Mouse (Mus musculus) intestine, postnatal 0 days (tissue): ENCODE results near the gene Gpatch4. TPM values are rescaled to one million over a fixed set of nuclear protein-coding genes. Genes with fewer than 3 reads are reported as not detected.

Source experiments
- ATAC-seq: fragments of 200-750 bp; cut with Nextera tagmentation; 2 replicates; pipeline ENCODE4 v1.8.0; 2017; ENCODE audit warnings: mild to moderate bottlenecking, moderate TSS enrichment, moderate library complexity
- H3K27ac ChIP-seq: fragments of 300-500 bp; sonication (generic); 2 replicates; pipeline ENCODE4 v1.5.1; 2014; ENCODE audit warnings: mild to moderate bottlenecking, low read depth, low read length, moderate library complexity
- H3K27me3 ChIP-seq: fragments of 300-500 bp; sonication (generic); replicated peaks from 2 replicates; pipeline ENCODE4 v1.6.1; 2014; ENCODE audit warnings: low read length, mixed read lengths; ENCODE audit not compliant: control insufficient read depth, insufficient read depth
- H3K36me3 ChIP-seq: fragments of 300-500 bp; sonication (generic); 2 replicates; pipeline ENCODE4 v1.6.1; 2014; ENCODE audit warnings: mild to moderate bottlenecking, moderate library complexity; ENCODE audit not compliant: control insufficient read depth, insufficient read depth
- H3K4me1 ChIP-seq: fragments of 300-500 bp; sonication (generic); replicated peaks from 2 replicates; pipeline ENCODE4 v1.6.1; 2014; ENCODE audit warnings: antibody characterized with exemption, low read length, mixed read lengths; ENCODE audit not compliant: control insufficient read depth, insufficient read depth
- H3K4me2 ChIP-seq: fragments of 300-500 bp; sonication (generic); replicated peaks from 2 replicates; pipeline ENCODE4 v1.6.1; 2014; ENCODE audit warnings: low read depth, mild to moderate bottlenecking, moderate library complexity
- H3K4me3 ChIP-seq: fragments of 300-500 bp; sonication (generic); 2 replicates; pipeline ENCODE4 v1.5.1; 2014; ENCODE audit warnings: low read depth, low read length
- H3K9ac ChIP-seq: fragments of 300-500 bp; sonication (generic); 2 replicates; pipeline ENCODE4 v1.6.1; 2014; ENCODE audit warnings: mild to moderate bottlenecking, low read depth, low read length
- H3K9me3 ChIP-seq: fragments of 300-500 bp; sonication (generic); 2 replicates; pipeline ENCODE4 v1.6.1; 2016; ENCODE audit warnings: mixed run types; ENCODE audit not compliant: control insufficient read depth
- CTCF ChIP-seq: sonication (generic); IDR thresholded peaks from 2 replicates; pipeline ENCODE4 v1.5.1; 2016; ENCODE audit warnings: low read depth, mild to moderate bottlenecking, control low read depth, antibody characterized with exemption, moderate library complexity
- WGBS: fragments of 180-500 bp; shearing (Covaris S2); extraction: QIAGEN DNeasy Blood & Tissue Kit; methylation state at CpG from one replicate; pipeline ENCODE4 v1.1.7; 2014; 5-methylcytosine and 5-hydroxymethylcytosine counted together
- polyA plus RNA-seq: library from polyadenylated mRNA; unstranded; fragments of >200 nt; fragmentation: Nextera tagmentation; extraction: Ambion mirVana; gene quantifications from 2 replicates; pipeline ENCODE4 v1.2.1, GENCODE M21; 2015

The Gpatch4 gene
- polyA plus RNA-seq, 1 experiment from 2014 or later, result 13.6 TPM

- Histone ChIP-seq H3K4me2 (peak within 1 kb of the TSS; percentile 91), H3K27ac (no peak within 1 kb of the TSS), H3K4me3 (peak within 1 kb of the TSS; percentile 63), H3K9me3 (no peaks in the 10 kb centered on the region), H3K36me3 (peaks cover 6% of the 10 kb centered on the region), H3K27me3 (0 out of 2 replicates have a peak, but pooled peaks cover 3% of the 10 kb centered on the region), H3K4me1 (0 out of 2 replicates have a peak, but pooled peaks cover 4% of the 10 kb centered on the region), H3K9ac (peak within 1 kb of the TSS; percentile 40)
- peak; percentile 79 for ATAC-seq
- 21% methylated on average over 33 of the region's 33 CpGs for WGBS
- 0 out of 2 replicates have a peak, but pooled peaks have one; percentile 25 for TF ChIP-seq CTCF
These were observed 38.7 kb downstream of the Gpatch4 start, which contains the start of gene Iqgap3 for GRCm38 (mm10) chr3:88081345-88082223. TSS of gene Iqgap3 (plus strand) at chr3:88081971.

GRCm38 (mm10) chr3:88082224-88082618 lies 39.3 kb downstream of the Gpatch4 start:
- WGBS, result 1% methylated on average over 13 of the region's 13 CpGs
- ATAC-seq, result 0 out of 2 replicates have a peak, but pooled peaks have one; percentile 11
- H3K9me3 ChIP-seq, result no peaks in the 10 kb centered on the region
- H3K9ac ChIP-seq, result peak overlapping the region; percentile 40
- no peak overlapping the region for H3K27ac ChIP-seq
- H3K4me2 ChIP-seq, result peak overlapping the region; percentile 91
- H3K36me3 ChIP-seq, result peaks cover 6% of the 10 kb centered on the region
- no peak for TF ChIP-seq CTCF
- H3K4me1 ChIP-seq, result 0 out of 2 replicates have a peak, but pooled peaks cover 4% of the 10 kb centered on the region
- peak overlapping the region; percentile 63 for H3K4me3 ChIP-seq
- 0 out of 2 replicates have a peak, but pooled peaks cover 3% of the 10 kb centered on the region for H3K27me3 ChIP-seq

GRCm38 (mm10) chr3:88082663-88083062 lies 39.8 kb downstream of the Gpatch4 start:
- no peak overlapping the region for H3K9ac ChIP-seq
- 1% methylated on average over 4 of the region's 4 CpGs for WGBS
- no peaks in the 10 kb centered on the region for H3K9me3 ChIP-seq
- H3K4me1 ChIP-seq, result 0 out of 2 replicates have a peak, but pooled peaks cover 4% of the 10 kb centered on the region
- peak overlapping the region; percentile 91 for H3K4me2 ChIP-seq
- no peak for TF ChIP-seq CTCF
- peak overlapping the region; percentile 63 for H3K4me3 ChIP-seq
- H3K36me3 ChIP-seq, result peaks cover 6% of the 10 kb centered on the region
- H3K27ac ChIP-seq, result no peak overlapping the region
- no peak for ATAC-seq
- 0 out of 2 replicates have a peak, but pooled peaks cover under 1% of the 10 kb centered on the region for H3K27me3 ChIP-seq

GRCm38 (mm10) chr3:88084001-88084400 lies 41.1 kb downstream of the Gpatch4 start:
- H3K36me3 ChIP-seq, result peaks cover 10% of the 10 kb centered on the region
- no peaks in the 10 kb centered on the region for H3K27me3 ChIP-seq
- no peak for TF ChIP-seq CTCF
- H3K4me1 ChIP-seq, result 0 out of 2 replicates have a peak, but pooled peaks cover 4% of the 10 kb centered on the region
- no peaks in the 10 kb centered on the region for H3K9me3 ChIP-seq
- WGBS, result 97% methylated on average over 2 of the region's 2 CpGs
- H3K4me3 ChIP-seq, result no peak overlapping the region
- H3K4me2 ChIP-seq, result no peak overlapping the region
- no peak overlapping the region for H3K27ac ChIP-seq
- ATAC-seq, result no peak
- no peak overlapping the region for H3K9ac ChIP-seq

GRCm38 (mm10) chr3:88085459-88085858 lies 42.6 kb downstream of the Gpatch4 start:
- no peak for ATAC-seq
- no peak for TF ChIP-seq CTCF

GRCm38 (mm10) chr3:88087688-88088087 lies 44.8 kb downstream of the Gpatch4 start:
- H3K27me3 ChIP-seq, result no peaks in the 10 kb centered on the region
- no peak overlapping the region for H3K9ac ChIP-seq
- ATAC-seq, result no peak
- WGBS, result 95% methylated on average over 1 of the region's 1 CpGs
- no peak overlapping the region for H3K4me3 ChIP-seq
- no peak overlapping the region for H3K4me2 ChIP-seq
- H3K4me1 ChIP-seq, result no peaks in the 10 kb centered on the region
- no peaks in the 10 kb centered on the region for H3K9me3 ChIP-seq
- H3K36me3 ChIP-seq, result peaks cover 40% of the 10 kb centered on the region
- peak; percentile 82 for TF ChIP-seq CTCF
- H3K27ac ChIP-seq, result no peak overlapping the region

More at GRCm38 (mm10) chr3:88085459-88085858, 42.6 kb downstream of the Gpatch4 start:
- Histone ChIP-seq H3K36me3 (peaks cover 19% of the 10 kb centered on the region), H3K4me1 (0 out of 2 replicates have a peak, but pooled peaks cover 4% of the 10 kb centered on the region), H3K4me2 (no peak overlapping the region), H3K4me3 (no peak overlapping the region), H3K9me3 (no peaks in the 10 kb centered on the region), H3K27me3 (no peaks in the 10 kb centered on the region), H3K27ac (no peak overlapping the region), H3K9ac (no peak overlapping the region)
- WGBS, result 90% methylated on average over 6 of the region's 9 CpGs
